Mouse (Mus musculus) right cerebral cortex, adult 2 months (tissue): ENCODE results near the gene Tent4a.
A peak's percentile ranks its signal among the peaks of the same experiment; 100 is the strongest.

Experiments
- DNase-seq, 2 experiments: peaks; one replicate each; pipeline ENCODE4 v3.0.0; 2021 to 2022; ENCODE audit warnings: low spot score in 2 of 2

Gene Tent4a

DNA sequence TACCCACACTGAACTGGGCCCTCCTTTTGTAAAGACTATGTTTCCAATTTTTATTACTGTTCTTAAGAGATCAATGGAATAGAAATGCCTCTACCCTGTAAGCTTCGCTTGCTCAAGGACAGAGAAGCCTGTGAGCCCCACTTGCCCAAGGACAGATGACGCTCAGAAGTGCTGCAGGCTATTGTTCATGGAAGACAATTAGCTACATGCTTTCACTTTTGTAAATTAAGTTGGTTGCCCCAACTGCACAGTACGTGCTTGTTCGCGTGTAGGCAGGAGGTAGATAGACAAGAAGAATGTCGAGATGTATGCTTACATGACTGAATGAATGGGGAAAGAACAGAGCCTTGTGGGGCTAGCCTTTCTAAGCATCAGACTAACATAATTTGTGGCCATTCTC is 55.7 kb downstream of the Tent4a start:
- no peak for DNase-seq

GRCm38 (mm10) chr13:69460635-69461465 is 73.6 kb downstream of the Tent4a start:
- DNase-seq = peak; percentile 84 to 85

GRCm38 (mm10) chr13:69459657-69460458 is 74.6 kb downstream of the Tent4a start:
- DNase-seq = peak; percentile 74 to 81

GRCm38 (mm10) chr13:69458891-69459290 is 75.5 kb downstream of the Tent4a start:
- no peak for DNase-seq

DNA sequence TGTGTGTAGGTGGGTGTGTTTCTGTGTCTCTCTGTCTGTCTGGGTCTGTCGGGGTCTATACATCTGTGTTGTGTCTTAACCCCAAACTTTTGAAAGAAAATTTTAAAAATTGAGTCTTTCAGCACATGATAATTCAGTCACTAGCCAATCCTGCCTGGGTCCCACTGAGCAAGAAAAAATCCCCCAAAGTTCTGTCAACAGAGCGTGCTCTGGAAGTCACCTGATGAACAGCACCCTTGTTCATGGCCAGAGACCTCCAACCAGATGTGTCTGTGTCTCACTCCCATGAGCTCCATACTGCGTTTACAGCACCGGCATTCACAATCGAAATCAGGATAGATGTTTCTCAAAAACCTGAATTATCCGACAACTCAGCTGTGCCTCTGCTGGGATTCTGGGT is 76.0 kb downstream of the Tent4a start:
- no peak for DNase-seq

DNA sequence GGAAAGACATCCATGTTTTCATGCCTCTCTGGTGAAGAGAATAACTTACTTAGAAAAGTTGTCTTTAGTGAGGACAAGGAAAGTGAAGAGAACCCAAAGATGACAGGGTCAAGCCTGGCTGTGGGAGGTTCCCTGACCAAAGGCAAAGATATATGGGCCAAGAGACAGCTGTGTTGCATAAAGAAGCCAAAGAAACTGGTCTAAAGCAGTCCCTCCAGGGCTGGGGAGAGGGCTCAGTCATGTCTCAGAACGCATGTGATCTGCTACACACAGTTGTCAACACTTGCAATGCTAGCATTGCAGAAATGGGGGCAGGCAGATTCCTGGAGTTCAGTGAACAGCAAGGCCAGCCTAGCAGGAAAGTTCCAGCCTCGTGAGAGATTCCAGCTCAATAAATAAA is 77.3 kb downstream of the Tent4a start:
- DNase-seq = no peak

DNA sequence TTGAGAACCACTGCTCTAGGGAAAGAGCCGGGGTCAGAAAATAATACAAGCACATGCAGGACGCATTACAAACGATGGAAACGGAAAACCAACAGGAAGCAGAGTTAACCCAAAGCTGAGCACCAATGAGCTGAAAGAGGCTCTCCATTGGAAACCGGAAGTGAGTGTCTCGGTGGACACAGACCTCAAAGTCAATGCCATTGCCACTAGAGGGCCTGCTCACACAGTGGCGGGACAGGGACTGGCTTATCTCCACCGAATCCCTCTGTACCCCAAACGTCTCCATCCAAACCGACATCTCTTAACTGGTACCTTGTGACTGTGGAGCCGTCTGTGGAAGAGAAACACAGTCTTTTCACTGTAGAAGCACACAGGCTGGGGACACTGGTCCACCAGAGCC is 77.8 kb downstream of the Tent4a start:
- DNase-seq = no peak

DNA sequence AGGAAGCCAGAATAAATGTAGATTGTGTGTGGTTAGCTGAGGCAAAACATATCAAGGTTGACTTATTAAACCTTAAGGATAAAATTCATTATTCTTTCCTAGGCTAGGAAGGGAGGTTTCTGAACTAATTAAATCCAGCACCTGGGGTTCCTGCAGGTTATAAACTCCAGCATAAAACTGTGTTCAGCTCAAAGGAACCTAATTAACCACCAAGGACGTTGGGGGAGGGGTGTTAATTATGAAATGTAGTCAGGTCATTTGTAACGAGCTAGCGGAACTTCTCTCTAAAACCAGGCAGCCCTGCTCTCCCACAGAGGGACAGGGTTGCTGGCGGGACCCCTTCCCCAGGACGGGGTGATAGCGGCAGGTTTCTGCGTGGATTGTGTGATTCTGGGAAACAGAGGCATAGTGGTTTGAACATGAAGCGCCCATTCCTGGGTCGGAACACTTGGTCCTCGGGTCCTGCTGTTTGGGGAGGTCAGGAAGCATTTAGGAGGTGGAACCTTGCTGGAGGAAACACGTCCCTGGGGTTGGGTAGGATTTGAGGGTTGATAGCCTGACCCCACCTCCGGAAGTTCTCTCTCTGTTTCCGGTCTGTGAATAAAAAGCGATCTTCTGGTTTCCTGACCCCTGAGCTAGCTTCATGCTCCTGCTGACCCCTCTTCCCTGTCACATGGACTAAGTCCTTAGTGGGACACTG is 78.8 kb downstream of the Tent4a start:
- DNase-seq = no peak
